Mouse (Mus musculus) frontal cortex, postnatal 14 days (tissue): Measurements from ENCODE around the gene Idh3a.

Experiments used
- DNase-seq, 2 experiments: peaks; one replicate each; pipeline ENCODE4 v3.0.0; 2022; ENCODE audit warnings: low spot score in 2 of 2

The Idh3a gene

GRCm38 (mm10) chr9:54647456-54647855 is 61.3 kb downstream of the Idh3a start:
- no peak for DNase-seq

DNA sequence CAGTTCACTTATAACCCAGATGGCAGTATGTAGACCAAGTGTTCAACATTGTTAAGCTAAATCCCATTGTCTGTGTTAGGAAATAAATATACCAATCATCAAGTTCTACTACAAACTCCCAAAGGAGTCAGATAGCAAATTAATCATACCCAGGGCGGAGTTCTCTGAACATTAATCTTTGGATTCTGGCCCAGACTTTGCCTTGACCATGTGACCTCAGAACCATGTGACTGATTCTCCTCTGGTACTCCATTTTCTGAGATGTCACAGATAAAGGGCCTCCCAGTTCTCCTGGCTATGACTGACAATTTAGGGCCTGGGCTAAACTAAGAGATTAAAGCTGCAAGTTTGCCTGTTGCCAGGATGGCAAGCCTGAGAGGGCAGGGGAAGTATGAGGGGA is 63.2 kb downstream of the Idh3a start:
- DNase-seq = no peak

- DNase-seq = no peak
Observed at GRCm38 (mm10) chr9:54652778-54653177, 66.6 kb downstream of the Idh3a start.
